Mouse (Mus musculus) left cerebral cortex, postnatal 4 days (tissue): Measurements from ENCODE around the gene Arvcf. TPM values are rescaled to one million over a fixed set of nuclear protein-coding genes. Genes with fewer than 3 reads are reported as not detected.

Experiments used
- DNase-seq: peaks from one replicate; pipeline ENCODE4 v3.0.0-alpha.2; 2022
- intact Hi-C: fragments of 180-260 bp; cut with DNase I; formaldehyde crosslinking; loops from one replicate; pipeline ENCODE4 v1.15.1; 2025
- total RNA-seq, 2 experiments: library from RNA; stranded (reverse); gene quantifications; 2 replicates each; pipeline ENCODE4 v1.2.3; 2021

Gene Arvcf
- total RNA-seq, 2 experiments from 2014 or later = 74.7 to 80.3 TPM

GRCm38 (mm10) chr16:18386451-18386850 lies 38.5 kb downstream of the Arvcf start:
- intact Hi-C loops = no loop called here
- DNase-seq = peak; percentile 66

- DNase-seq = no peak
- intact Hi-C loops = no loop called here
These were observed 39.0 kb downstream of the Arvcf start for GRCm38 (mm10) chr16:18386972-18387371.

- intact Hi-C loops = no loop called here
- DNase-seq = no peak
These were observed 40.0 kb downstream of the Arvcf start for GRCm38 (mm10) chr16:18387704-18388582.

- no peak for DNase-seq
- intact Hi-C loops = no loop called here
These were observed 40.8 kb downstream of the Arvcf start for GRCm38 (mm10) chr16:18388583-18389435.

GRCm38 (mm10) chr16:18390399-18390798 lies 42.4 kb downstream of the Arvcf start:
- intact Hi-C loops = no loop called here
- no peak for DNase-seq

- intact Hi-C loops = no loop called here
- DNase-seq = no peak
These were observed 43.1 kb downstream of the Arvcf start for GRCm38 (mm10) chr16:18391127-18391526.

- DNase-seq = no peak
- intact Hi-C loops = no loop called here
These were observed 43.7 kb downstream of the Arvcf start for GRCm38 (mm10) chr16:18391728-18392127.

- peak; percentile 81 for DNase-seq
- intact Hi-C loops = no loop called here
These were observed 44.8 kb downstream of the Arvcf start for GRCm38 (mm10) chr16:18392469-18393426.

- no peak for DNase-seq
- intact Hi-C loops = no loop called here
These were observed 45.6 kb downstream of the Arvcf start for GRCm38 (mm10) chr16:18393595-18393994.

- no peak for DNase-seq
- intact Hi-C loops = no loop called here
These were observed 46.1 kb downstream of the Arvcf start for GRCm38 (mm10) chr16:18394056-18394455.

- no peak for DNase-seq
- intact Hi-C loops = loop anchor here (5.0 kb wide), 1 partner anchor 43 kb away; no protein-coding TSS in a partner anchor
These were observed 47.0 kb downstream of the Arvcf start for GRCm38 (mm10) chr16:18394777-18395619.

- DNase-seq = no peak
- intact Hi-C loops = loop anchor here (5.0 kb wide), 1 partner anchor 43 kb away; no protein-coding TSS in a partner anchor
These were observed 47.6 kb downstream of the Arvcf start for GRCm38 (mm10) chr16:18395620-18396036.

- intact Hi-C loops = loop anchor here (5.0 kb wide), 1 partner anchor 44 kb away; no protein-coding TSS in a partner anchor
- DNase-seq = peak; percentile 79
These were observed 48.2 kb downstream of the Arvcf start for GRCm38 (mm10) chr16:18396201-18396600.

GRCm38 (mm10) chr16:18396791-18397621 lies 49.0 kb downstream of the Arvcf start:
- DNase-seq = no peak
- intact Hi-C loops = loop anchor here (5.0 kb wide), 1 partner anchor 45 kb away; no protein-coding TSS in a partner anchor

- no peak for DNase-seq
- intact Hi-C loops = no loop called here
These were observed 52.0 kb downstream of the Arvcf start for GRCm38 (mm10) chr16:18400028-18400427.

- peak; percentile 92 for DNase-seq
- intact Hi-C loops = no loop called here
These were observed 52.7 kb downstream of the Arvcf start for GRCm38 (mm10) chr16:18400472-18401216.

GRCm38 (mm10) chr16:18403285-18403684 lies 55.3 kb downstream of the Arvcf start:
- no peak for DNase-seq
- intact Hi-C loops = no loop called here
